Mouse (Mus musculus): ENCODE results near the gene Aen. TPM values are rescaled to one million over a fixed set of nuclear protein-coding genes. Genes with fewer than 3 reads are reported as not detected.

Aen gene
- polyA plus RNA-seq, 1 experiment from 2014 or later: 13.8 TPM

DNA sequence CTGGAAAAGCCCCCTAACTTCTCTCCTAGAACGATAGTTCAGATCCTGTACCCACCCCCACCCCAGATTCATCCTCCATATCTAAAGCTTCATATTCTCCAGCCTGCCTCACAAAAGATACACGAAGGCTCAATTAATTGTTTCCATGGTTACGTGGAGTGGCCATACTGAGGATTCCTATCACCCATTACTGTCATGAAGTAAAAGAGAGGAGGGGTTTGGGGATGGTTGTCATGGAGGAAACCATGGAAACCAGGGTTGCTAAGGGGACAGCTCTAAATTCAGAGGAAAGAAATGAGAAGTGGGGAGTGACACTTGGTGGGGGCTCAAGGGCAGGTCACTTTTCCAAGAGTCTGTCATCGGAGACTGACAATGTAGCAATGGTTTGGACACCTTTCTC, 9.2 kb upstream of the Aen start:
- ATAC-seq (ENCODE audit: low read depth): no peak
- Histone ChIP-seq H3K4me1 (ENCODE audit: control insufficient read depth, low read depth, low read length) (no peaks in the 10 kb centered on the region), H3K4me3 (ENCODE audit: low read depth, low read length) (no peak overlapping the region), H3K27me3 (ENCODE audit: control insufficient read depth, insufficient read depth, low read depth, low read length) (peaks cover 50% of the 10 kb centered on the region), H3K4me2 (ENCODE audit: low read depth, low read length) (no peak overlapping the region), H3K9me3 (replicated peaks; ENCODE audit: control insufficient read depth, low read length) (no peaks in the 10 kb centered on the region), H3K9ac (ENCODE audit: low read depth, low read length) (no peak overlapping the region), H3K27ac (ENCODE audit: low read length) (no peak overlapping the region), H3K36me3 (ENCODE audit: control insufficient read depth, insufficient read depth) (no peaks in the 10 kb centered on the region)
- 59% methylated on average over 4 of the region's 4 CpGs for WGBS (ENCODE audit: insufficient replicate concordance)

DNA sequence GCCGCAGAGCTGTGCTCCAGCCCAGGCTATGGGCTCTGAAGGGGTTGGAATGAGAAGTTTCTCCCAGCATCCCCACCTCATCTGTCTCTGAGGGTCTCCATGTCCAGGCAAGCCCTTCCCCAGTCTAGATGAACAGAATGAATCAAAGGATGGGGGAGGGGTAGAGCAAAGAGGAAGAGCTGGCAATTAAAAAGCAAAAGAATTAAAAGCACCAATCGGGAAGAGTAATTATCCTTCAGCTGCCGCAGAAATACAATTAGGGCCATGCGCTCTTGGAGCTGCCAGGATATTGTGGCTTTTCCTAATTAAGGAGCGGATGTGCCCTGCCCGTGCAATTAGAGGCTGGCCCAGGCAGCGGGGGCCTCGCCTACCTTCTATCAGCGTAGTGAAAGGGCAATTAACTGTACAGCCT, 8.2 kb upstream of the Aen start:
- Histone ChIP-seq H3K4me2 (ENCODE audit: low read depth, low read length) (no peak overlapping the region), H3K4me3 (ENCODE audit: low read depth, low read length) (no peak overlapping the region), H3K27ac (ENCODE audit: low read length) (no peak overlapping the region), H3K36me3 (ENCODE audit: control insufficient read depth, insufficient read depth) (no peaks in the 10 kb centered on the region), H3K4me1 (ENCODE audit: control insufficient read depth, low read depth, low read length) (no peaks in the 10 kb centered on the region), H3K9me3 (replicated peaks; ENCODE audit: control insufficient read depth, low read length) (no peaks in the 10 kb centered on the region), H3K9ac (ENCODE audit: low read depth, low read length) (no peak overlapping the region), H3K27me3 (ENCODE audit: control insufficient read depth, insufficient read depth, low read depth, low read length) (peaks cover 42% of the 10 kb centered on the region)
- no peak for ATAC-seq (ENCODE audit: low read depth)
- WGBS (ENCODE audit: insufficient replicate concordance): 61% methylated on average over 9 of the region's 9 CpGs

GRCm38 (mm10) chr7:78890641-78891040, 5.0 kb upstream of the Aen start:
- 2% methylated on average over 16 of the region's 16 CpGs for WGBS (ENCODE audit: insufficient replicate concordance)
- 0 out of 2 replicates have a peak, but pooled peaks have one; percentile 1 for ATAC-seq (ENCODE audit: low read depth)
- Histone ChIP-seq H3K9ac (ENCODE audit: low read depth, low read length) (no peak overlapping the region), H3K4me1 (ENCODE audit: control insufficient read depth, low read depth, low read length) (peaks cover 5% of the 10 kb centered on the region), H3K4me2 (ENCODE audit: low read depth, low read length) (no peak overlapping the region), H3K27me3 (ENCODE audit: control insufficient read depth, insufficient read depth, low read depth, low read length) (peaks cover 16% of the 10 kb centered on the region), H3K9me3 (replicated peaks; ENCODE audit: control insufficient read depth, low read length) (no peaks in the 10 kb centered on the region), H3K4me3 (ENCODE audit: low read depth, low read length) (no peak overlapping the region), H3K27ac (ENCODE audit: low read length) (no peak overlapping the region), H3K36me3 (ENCODE audit: control insufficient read depth, insufficient read depth) (no peaks in the 10 kb centered on the region)

DNA sequence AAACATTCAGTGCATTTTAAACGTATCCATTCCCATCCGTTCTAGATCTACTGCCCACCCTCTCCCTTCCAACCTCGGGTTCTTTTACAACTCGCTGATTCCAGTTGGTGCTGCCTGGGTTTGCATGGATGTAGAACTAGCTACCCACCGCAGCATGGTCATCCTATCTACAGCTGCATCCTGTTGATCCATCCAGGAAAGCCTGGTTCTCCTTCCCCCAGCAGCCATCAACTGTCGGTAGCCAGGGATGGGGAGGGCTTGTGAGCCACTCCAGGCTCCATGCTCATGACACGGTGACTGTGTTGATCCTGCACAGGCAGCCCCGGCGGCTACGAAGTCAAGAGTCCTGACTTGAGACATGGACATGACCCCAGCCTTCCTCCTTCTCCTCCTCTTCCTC, 1.7 kb upstream of the Aen start:
- Histone ChIP-seq H3K4me1 (ENCODE audit: control insufficient read depth, low read depth, low read length) (peaks cover 27% of the 10 kb centered on the region), H3K4me2 (ENCODE audit: low read depth, low read length) (no peak overlapping the region), H3K9me3 (replicated peaks; ENCODE audit: control insufficient read depth, low read length) (no peaks in the 10 kb centered on the region), H3K27me3 (ENCODE audit: control insufficient read depth, insufficient read depth, low read depth, low read length) (peaks cover 4% of the 10 kb centered on the region), H3K9ac (ENCODE audit: low read depth, low read length) (no peak overlapping the region), H3K4me3 (ENCODE audit: low read depth, low read length) (no peak overlapping the region), H3K27ac (ENCODE audit: low read length) (no peak overlapping the region), H3K36me3 (ENCODE audit: control insufficient read depth, insufficient read depth) (no peaks in the 10 kb centered on the region)
- 73% methylated on average over 10 of the region's 10 CpGs for WGBS (ENCODE audit: insufficient replicate concordance)
- ATAC-seq (ENCODE audit: low read depth): no peak

- ATAC-seq (ENCODE audit: low read depth): no peak
- H3K9me3 ChIP-seq (replicated peaks; ENCODE audit: control insufficient read depth, low read length): no peaks in the 10 kb centered on the region
- peaks cover 27% of the 10 kb centered on the region for H3K4me1 ChIP-seq (ENCODE audit: control insufficient read depth, low read depth, low read length)
- peak overlapping the region; percentile 95 for H3K4me2 ChIP-seq (ENCODE audit: low read depth, low read length)
- peaks cover 1% of the 10 kb centered on the region for H3K27me3 ChIP-seq (ENCODE audit: control insufficient read depth, insufficient read depth, low read depth, low read length)
- H3K9ac ChIP-seq (ENCODE audit: low read depth, low read length): peak overlapping the region; percentile 55
- H3K4me3 ChIP-seq (ENCODE audit: low read depth, low read length): peak overlapping the region; percentile 82
- H3K36me3 ChIP-seq (ENCODE audit: control insufficient read depth, insufficient read depth): no peaks in the 10 kb centered on the region
- WGBS (ENCODE audit: insufficient replicate concordance): 21% methylated on average over 13 of the region's 13 CpGs
- H3K27ac ChIP-seq (ENCODE audit: low read length): no peak overlapping the region
These were observed 517 bp upstream of the Aen start for GRCm38 (mm10) chr7:78895021-78895652.

GRCm38 (mm10) chr7:78897567-78897966, 1.9 kb downstream of the Aen start:
- Histone ChIP-seq H3K9me3 (replicated peaks; ENCODE audit: control insufficient read depth, low read length) (no peaks in the 10 kb centered on the region), H3K4me2 (ENCODE audit: low read depth, low read length) (no peak overlapping the region), H3K4me1 (ENCODE audit: control insufficient read depth, low read depth, low read length) (peaks cover 27% of the 10 kb centered on the region), H3K27me3 (ENCODE audit: control insufficient read depth, insufficient read depth, low read depth, low read length) (no peaks in the 10 kb centered on the region), H3K27ac (ENCODE audit: low read length) (no peak overlapping the region), H3K36me3 (ENCODE audit: control insufficient read depth, insufficient read depth) (peaks cover 1% of the 10 kb centered on the region; the same call in 1 of the 2 replicates), H3K4me3 (ENCODE audit: low read depth, low read length) (no peak overlapping the region), H3K9ac (ENCODE audit: low read depth, low read length) (no peak overlapping the region)
- WGBS (ENCODE audit: insufficient replicate concordance): 62% methylated on average over 3 of the region's 3 CpGs
- no peak for ATAC-seq (ENCODE audit: low read depth)

GRCm38 (mm10) chr7:78903174-78903870, 7.7 kb downstream of the Aen start:
- Histone ChIP-seq H3K27me3 (ENCODE audit: control insufficient read depth, insufficient read depth, low read depth, low read length) (no peaks in the 10 kb centered on the region), H3K9ac (ENCODE audit: low read depth, low read length) (no peak overlapping the region), H3K4me2 (ENCODE audit: low read depth, low read length) (no peak overlapping the region), H3K9me3 (replicated peaks; ENCODE audit: control insufficient read depth, low read length) (no peaks in the 10 kb centered on the region), H3K36me3 (ENCODE audit: control insufficient read depth, insufficient read depth) (peaks cover 10% of the 10 kb centered on the region), H3K27ac (ENCODE audit: low read length) (no peak overlapping the region), H3K4me1 (ENCODE audit: control insufficient read depth, low read depth, low read length) (no peaks in the 10 kb centered on the region), H3K4me3 (ENCODE audit: low read depth, low read length) (no peak overlapping the region)
- WGBS (ENCODE audit: insufficient replicate concordance): 77% methylated on average over 6 of the region's 6 CpGs
- no peak; the same call in 1 of the 2 replicates for ATAC-seq (ENCODE audit: low read depth)

DNA sequence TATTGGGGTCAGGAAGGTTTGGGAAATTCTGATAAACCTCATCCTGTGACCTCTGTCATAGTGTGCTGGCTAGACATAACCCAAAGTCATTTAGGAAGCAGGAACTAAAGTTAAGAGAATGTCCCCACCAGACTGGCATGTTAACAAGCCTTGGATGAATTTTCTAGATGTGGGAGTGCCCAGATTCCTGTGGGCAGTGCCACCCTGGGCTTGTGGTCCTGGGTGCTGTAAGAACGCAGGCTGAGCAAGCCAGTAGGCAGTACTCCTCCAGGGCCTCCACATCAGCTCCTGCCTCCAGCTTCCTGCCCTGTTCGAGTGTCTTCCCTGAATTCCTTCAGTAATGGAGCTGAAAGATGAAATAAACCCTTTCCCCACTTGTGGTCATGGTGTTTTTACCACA, 8.5 kb downstream of the Aen start:
- 65% methylated on average over 2 of the region's 2 CpGs for WGBS (ENCODE audit: insufficient replicate concordance)
- no peak overlapping the region for H3K9ac ChIP-seq (ENCODE audit: low read depth, low read length)
- no peak overlapping the region for H3K4me2 ChIP-seq (ENCODE audit: low read depth, low read length)
- peaks cover 10% of the 10 kb centered on the region for H3K36me3 ChIP-seq (ENCODE audit: control insufficient read depth, insufficient read depth)
- no peak overlapping the region for H3K4me3 ChIP-seq (ENCODE audit: low read depth, low read length)
- H3K27me3 ChIP-seq (ENCODE audit: control insufficient read depth, insufficient read depth, low read depth, low read length): no peaks in the 10 kb centered on the region
- no peak overlapping the region for H3K27ac ChIP-seq (ENCODE audit: low read length)
- H3K9me3 ChIP-seq (replicated peaks; ENCODE audit: control insufficient read depth, low read length): no peaks in the 10 kb centered on the region
- no peak for ATAC-seq (ENCODE audit: low read depth)
- no peaks in the 10 kb centered on the region for H3K4me1 ChIP-seq (ENCODE audit: control insufficient read depth, low read depth, low read length)

DNA sequence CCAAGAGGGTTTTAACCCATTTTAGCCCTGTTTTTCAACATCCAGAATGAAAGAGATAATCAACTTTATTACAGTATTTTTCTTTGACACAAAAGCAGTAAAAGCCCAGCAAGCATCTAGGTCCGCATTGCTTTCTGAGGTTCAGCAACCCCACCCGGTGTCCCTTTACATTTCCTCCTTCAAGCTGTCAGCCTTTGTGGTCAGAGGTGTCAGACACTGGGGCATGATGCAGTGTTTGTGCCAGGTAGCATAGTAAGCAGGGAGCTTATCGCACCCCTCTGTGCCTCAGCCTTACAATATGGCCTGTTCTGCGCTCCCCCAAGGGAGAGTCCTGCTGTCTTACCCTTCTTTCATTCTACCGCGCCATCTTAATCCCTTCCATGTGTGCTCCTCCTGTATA, 13.4 kb downstream of the Aen start:
- Histone ChIP-seq H3K36me3 (ENCODE audit: control insufficient read depth, insufficient read depth) (peaks cover 7% of the 10 kb centered on the region), H3K4me1 (ENCODE audit: control insufficient read depth, low read depth, low read length) (peaks cover 25% of the 10 kb centered on the region), H3K27ac (ENCODE audit: low read length) (no peak overlapping the region), H3K4me2 (ENCODE audit: low read depth, low read length) (no peak overlapping the region), H3K4me3 (ENCODE audit: low read depth, low read length) (no peak overlapping the region), H3K27me3 (ENCODE audit: control insufficient read depth, insufficient read depth, low read depth, low read length) (no peaks in the 10 kb centered on the region), H3K9me3 (replicated peaks; ENCODE audit: control insufficient read depth, low read length) (no peaks in the 10 kb centered on the region), H3K9ac (ENCODE audit: low read depth, low read length) (no peak overlapping the region)
- WGBS (ENCODE audit: insufficient replicate concordance): 78% methylated on average over 6 of the region's 6 CpGs
- ATAC-seq (ENCODE audit: low read depth): no peak
